Mouse (Mus musculus): Measurements from ENCODE around the gene Babam2.

Babam2 gene

GRCm38 (mm10) chr5:31713841-31714264, 16.4 kb downstream of the Babam2 start:
- no peak for DNase-seq (ENCODE audit: low spot score)

- no peak for DNase-seq (ENCODE audit: low spot score)
Observed at GRCm38 (mm10) chr5:31715486-31716150, 18.1 kb downstream of the Babam2 start.

DNA sequence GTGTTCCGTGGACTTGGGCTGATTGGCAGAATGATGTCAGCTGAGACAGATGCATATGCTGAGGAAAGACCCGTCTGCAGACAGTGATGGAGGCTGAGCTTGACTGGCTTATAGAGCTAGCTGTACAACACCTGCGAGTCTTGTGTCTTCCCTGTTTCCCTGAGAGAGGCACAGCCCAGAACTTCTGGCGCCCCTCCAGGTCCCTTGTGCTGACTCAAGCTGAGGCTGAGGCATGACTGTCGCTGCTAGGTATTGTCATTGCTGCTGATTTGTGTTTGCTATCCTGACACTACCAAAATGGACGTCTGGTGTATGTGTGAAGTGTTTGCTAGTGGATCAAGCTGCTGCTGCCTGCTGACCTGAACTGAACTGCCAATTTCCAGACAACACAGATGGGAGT, 27.0 kb downstream of the Babam2 start:
- DNase-seq (ENCODE audit: low spot score): no peak

GRCm38 (mm10) chr5:31725885-31726284, 28.4 kb downstream of the Babam2 start:
- DNase-seq (ENCODE audit: low spot score): no peak

DNA sequence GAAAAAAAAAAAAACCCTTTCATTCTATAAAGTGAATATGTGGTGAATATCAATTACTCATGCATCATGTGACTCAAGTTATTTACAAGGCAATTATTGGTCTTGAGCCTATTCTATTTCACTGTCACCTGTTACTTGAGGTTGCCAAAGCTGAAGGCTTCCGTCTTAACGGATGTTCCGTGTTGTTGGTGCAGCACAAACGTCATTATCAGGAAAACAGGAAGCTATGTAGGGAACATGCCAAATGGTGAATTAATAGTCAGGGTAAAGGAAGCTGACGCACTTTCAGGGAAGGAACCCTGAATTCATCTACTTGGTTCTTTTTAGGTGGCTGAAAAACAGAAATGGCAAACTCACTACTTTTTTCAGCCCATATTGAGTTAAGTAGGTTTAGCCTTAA, 30.0 kb downstream of the Babam2 start:
- no peak for DNase-seq (ENCODE audit: low spot score)

- DNase-seq (ENCODE audit: low spot score): no peak
Observed at GRCm38 (mm10) chr5:31732644-31733338, 35.3 kb downstream of the Babam2 start.

DNA sequence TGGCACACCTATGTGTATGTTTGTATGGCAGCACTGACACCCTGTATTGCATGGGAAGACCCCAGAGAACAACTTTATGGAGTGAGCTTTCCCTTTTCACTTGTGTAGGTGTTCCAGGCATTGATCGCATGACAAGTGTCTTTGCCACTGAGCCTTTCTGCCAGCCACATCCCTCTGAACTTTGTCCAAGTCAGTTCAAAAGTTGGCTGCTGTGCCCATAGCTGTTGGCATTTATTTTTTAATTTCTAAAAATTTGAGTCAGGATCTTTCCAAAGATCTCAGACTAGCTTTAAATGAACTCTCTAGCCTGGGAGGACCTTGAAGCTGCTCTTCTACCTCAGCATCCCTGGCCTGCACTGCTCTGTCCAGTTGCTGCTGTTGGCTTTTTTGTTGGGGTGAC, 44.4 kb downstream of the Babam2 start:
- no peak for DNase-seq (ENCODE audit: low spot score)

GRCm38 (mm10) chr5:31742521-31743031, 45.1 kb downstream of the Babam2 start:
- DNase-seq (ENCODE audit: low spot score): no peak

DNA sequence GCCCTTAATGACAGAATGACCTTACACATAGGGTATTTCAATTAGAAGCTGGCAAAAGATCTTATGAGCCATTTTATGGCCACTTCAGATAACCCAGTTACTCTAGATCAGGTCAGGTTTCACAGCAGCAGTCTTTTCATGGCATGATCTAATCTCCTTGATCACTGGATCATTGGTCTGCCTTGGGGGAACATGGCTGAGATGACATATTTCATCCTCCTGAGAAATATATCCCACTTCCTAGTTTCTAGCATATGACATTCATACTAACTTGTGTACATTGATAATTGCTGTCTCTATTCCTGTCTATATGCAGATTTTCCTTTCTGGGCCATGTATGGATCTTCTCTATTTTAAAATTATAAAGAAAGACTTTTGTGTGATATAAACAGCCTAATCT, 51.9 kb downstream of the Babam2 start:
- DNase-seq (ENCODE audit: low spot score): no peak

- no peak for DNase-seq (ENCODE audit: low spot score)
Observed at GRCm38 (mm10) chr5:31750231-31750925, 52.9 kb downstream of the Babam2 start.

DNA sequence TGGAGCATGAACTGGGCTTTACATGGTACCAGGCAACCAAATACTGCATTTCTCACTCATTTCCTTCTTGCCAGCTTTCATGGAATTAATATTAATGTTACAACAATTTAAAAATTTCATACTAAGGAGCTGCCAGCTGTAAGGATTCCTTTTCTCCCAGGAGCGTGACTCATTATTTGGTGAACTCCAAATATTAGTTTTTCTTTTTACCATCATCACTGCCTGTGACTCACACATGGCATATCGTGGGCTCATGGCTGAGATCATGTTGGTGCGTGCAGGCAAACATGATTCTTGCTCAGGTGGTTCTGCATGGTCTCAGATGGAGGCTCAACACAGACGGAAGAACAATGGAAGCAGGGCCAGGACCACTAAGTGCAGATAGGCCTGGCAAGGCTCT, 53.5 kb downstream of the Babam2 start:
- no peak for DNase-seq (ENCODE audit: low spot score)

- no peak for DNase-seq (ENCODE audit: low spot score)
Observed at GRCm38 (mm10) chr5:31754634-31755033, 57.1 kb downstream of the Babam2 start.

DNA sequence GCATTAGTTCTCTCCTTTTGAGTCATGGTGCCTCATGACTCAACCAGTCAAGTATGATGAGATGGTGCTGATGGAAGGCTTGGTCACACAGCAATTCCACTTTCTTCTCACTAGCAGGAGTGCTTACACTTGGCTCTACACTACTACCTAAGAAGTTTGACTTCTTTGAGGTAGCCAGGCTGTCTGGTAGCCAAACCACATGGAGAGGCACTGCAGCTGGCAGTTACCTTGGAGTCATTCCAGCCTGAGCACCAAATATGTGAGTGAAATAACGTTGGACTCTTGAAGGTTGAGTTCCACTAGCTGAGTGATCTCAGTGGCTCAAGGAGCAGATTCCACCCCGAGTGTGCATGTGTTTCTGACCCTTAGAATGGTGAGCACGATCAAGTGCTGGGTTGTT, 57.8 kb downstream of the Babam2 start:
- DNase-seq (ENCODE audit: low spot score): no peak

DNA sequence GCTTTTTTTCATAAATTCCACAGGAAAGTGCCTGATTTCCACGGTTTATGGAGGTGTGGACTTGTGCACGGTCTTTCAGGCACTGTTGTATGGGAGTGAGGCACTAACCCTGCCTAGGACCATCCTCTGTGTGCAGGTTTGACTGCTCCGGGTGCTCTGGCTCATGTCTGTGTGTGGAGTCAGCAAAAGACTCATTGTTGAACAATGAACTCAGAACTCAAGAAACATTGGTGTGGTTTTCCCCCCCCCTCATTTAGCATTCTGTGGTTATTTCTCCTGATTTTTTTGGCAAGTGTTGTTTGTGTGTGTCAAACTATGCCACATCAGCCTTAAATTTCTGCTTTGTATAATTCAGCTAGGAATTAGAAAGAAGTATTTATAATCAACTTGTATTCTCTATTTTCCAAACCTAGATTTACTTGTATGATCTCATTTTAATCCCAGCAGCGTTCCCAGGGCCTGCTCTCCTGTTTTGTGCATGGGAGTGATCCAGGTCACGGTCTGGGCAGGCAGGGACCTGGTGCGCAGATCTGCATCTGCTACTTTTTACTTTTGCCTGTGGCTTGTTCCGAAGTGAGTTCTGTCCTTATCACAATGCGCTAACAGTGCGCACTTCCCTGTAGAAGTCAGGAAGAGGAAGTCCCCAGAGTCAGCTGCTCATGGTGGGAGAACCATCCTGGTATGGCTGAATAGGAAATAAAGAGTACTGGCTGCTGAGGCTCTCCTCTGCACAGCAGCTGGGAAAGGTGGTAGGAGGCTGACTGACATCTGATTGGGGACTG, 61.0 kb downstream of the Babam2 start:
- DNase-seq (ENCODE audit: low spot score): no peak

- no peak for DNase-seq (ENCODE audit: low spot score)
Observed at GRCm38 (mm10) chr5:31761836-31762235, 64.4 kb downstream of the Babam2 start.

DNA sequence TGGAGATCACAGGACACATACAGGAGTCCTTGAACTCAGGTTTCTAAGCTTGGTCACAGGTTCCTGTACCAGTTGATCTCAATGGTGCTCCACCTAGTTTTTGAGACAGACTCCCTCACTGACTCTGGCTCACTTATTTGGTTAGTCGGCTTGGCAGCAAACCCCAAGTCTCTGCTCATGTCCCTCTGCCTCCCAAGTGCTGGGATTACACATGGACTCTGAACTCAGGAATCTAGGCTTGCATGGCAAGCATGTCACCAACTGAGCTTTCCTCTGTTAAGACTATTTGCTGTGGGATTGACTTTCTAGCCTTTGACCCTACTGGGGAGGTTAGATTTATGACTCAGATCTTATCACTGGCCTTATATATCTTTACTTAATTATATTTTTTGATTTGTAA, 65.3 kb downstream of the Babam2 start:
- DNase-seq (ENCODE audit: low spot score): no peak

DNA sequence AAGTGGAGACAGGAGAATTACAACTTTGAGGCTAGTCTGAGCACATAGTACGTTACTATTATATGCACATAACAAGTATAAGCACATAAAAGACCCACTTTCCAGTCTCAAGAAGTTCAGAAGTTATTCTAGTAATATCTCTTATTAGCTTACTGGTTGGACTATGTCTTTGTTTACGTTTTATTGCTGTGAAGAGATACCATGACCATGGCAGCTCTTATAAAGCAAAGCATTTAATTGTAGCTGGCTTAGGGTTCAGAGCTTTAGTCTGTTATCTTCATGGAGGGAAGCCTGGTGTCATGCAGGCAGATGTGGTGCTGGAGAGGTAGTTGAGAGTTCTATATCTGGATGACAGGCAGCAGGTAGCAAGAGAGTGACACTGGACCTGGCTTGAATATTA, 68.3 kb downstream of the Babam2 start:
- DNase-seq (ENCODE audit: low spot score): no peak

GRCm38 (mm10) chr5:31766841-31767542, 69.5 kb downstream of the Babam2 start:
- DNase-seq (ENCODE audit: low spot score): no peak

DNA sequence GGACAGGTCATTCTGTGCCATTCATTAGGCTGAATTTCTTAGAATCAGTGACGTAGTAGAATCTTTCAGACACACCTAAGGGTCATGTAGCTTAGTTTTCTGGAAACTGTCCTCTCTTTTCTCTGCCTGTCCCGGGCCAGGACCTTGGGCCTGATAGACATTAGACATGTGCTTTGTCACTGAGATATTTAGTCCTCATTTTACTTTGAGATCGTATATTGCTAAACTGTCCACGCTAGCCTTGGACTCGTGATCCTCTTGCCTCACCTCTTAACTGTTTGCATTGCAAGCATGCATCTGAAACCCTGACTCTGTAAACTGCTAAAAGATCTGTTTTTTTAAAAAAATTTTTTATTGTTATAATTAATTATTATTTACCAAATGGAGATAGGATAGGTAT, 74.0 kb downstream of the Babam2 start:
- DNase-seq (ENCODE audit: low spot score): no peak

GRCm38 (mm10) chr5:31771921-31772320, 74.4 kb downstream of the Babam2 start:
- no peak for DNase-seq (ENCODE audit: low spot score)

DNA sequence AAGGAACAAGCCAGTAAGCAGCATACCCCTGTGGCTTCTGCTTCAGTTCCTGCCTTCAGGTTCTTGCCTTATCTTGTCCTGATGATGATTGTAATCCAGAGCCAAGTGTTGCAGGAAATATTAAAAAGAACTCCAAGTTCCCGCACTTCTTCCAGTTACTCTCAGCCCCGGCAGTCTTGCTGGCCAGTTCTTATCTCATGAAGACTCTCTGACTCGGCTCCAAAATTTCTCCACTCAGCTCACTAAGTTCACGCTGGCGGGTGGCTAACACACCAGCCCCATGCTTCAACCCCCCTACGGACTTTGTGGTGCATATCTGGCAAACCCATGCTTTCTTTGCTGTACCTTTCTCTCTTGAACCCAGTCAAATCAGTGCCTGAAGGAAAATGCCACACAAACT, 77.5 kb downstream of the Babam2 start:
- DNase-seq (ENCODE audit: low spot score): no peak

- DNase-seq (ENCODE audit: low spot score): no peak
Observed at GRCm38 (mm10) chr5:31781624-31782023, 84.1 kb downstream of the Babam2 start.

Measured in retina, embryonic 14.5 days (tissue).